Mouse (Mus musculus) gastrocnemius, postnatal 4 days (tissue): Measurements from ENCODE around the gene Slc28a3. TPM values are rescaled to one million over a fixed set of nuclear protein-coding genes. Genes with fewer than 3 reads are reported as not detected.

Experiments
- DNase-seq, 2 experiments: peaks; one replicate each; pipeline ENCODE4 v3.0.0; 2021 to 2022; ENCODE audit warnings: low spot score in 2 of 2, mixed read lengths in 2 of 2
- total RNA-seq, 2 experiments: library from RNA; stranded (reverse); gene quantifications; 2 replicates each; pipeline ENCODE4 v1.2.3; 2021

Slc28a3 gene
- total RNA-seq, 2 experiments from 2014 or later, result not detected

GRCm38 (mm10) chr13:58523761-58524117 is 86.9 kb downstream of the Slc28a3 start:
- DNase-seq, result no peak

GRCm38 (mm10) chr13:58523011-58523760 is 87.5 kb downstream of the Slc28a3 start:
- no peak for DNase-seq

- DNase-seq, result no peak
Observed at GRCm38 (mm10) chr13:58521331-58522030, 89.2 kb downstream of the Slc28a3 start.

- DNase-seq, result no peak
Observed at GRCm38 (mm10) chr13:58520580-58521330, 89.9 kb downstream of the Slc28a3 start.

- no peak for DNase-seq
Observed at GRCm38 (mm10) chr13:58520028-58520427, 90.6 kb downstream of the Slc28a3 start.

GRCm38 (mm10) chr13:58516277-58516676 is 94.4 kb downstream of the Slc28a3 start:
- no peak for DNase-seq

GRCm38 (mm10) chr13:58515635-58516034 is 95.0 kb downstream of the Slc28a3 start:
- no peak for DNase-seq

- DNase-seq, result no peak
Observed at GRCm38 (mm10) chr13:58514147-58514727, 96.4 kb downstream of the Slc28a3 start.

- DNase-seq, result no peak
Observed at GRCm38 (mm10) chr13:58511926-58512325, 98.8 kb downstream of the Slc28a3 start.

- no peak for DNase-seq
Observed at GRCm38 (mm10) chr13:58511248-58511647, 99.4 kb downstream of the Slc28a3 start.

- no peak for DNase-seq
Observed at GRCm38 (mm10) chr13:58509241-58509640, 101.4 kb downstream of the Slc28a3 start.

GRCm38 (mm10) chr13:58503610-58504009 is 107.1 kb downstream of the Slc28a3 start:
- no peak for DNase-seq

GRCm38 (mm10) chr13:58497809-58498208 is 112.9 kb downstream of the Slc28a3 start:
- no peak for DNase-seq

Other genes with a start within 250 kb of the Slc28a3 start
- gene 2210016F16Rik, start 225.7 kb downstream of the Slc28a3 start, total RNA-seq, result 10 to 100 TPM; 15.1 to 16.9 TPM
- 10 to 100 TPM; 12.6 to 13.1 TPM for gene Rmi1, start 208.6 kb downstream of the Slc28a3 start, total RNA-seq
- 100 to 1,000 TPM; 661 to 709 TPM for gene Hnrnpk, start 207.5 kb downstream of the Slc28a3 start, total RNA-seq
- 10 to 100 TPM; 21.7 to 24.8 TPM for gene Ntrk2, start 195.7 kb upstream of the Slc28a3 start, total RNA-seq